Mouse (Mus musculus) myocyte (in vitro differentiated cells): ENCODE data around the gene Arntl2. TPM values are rescaled to one million over a fixed set of nuclear protein-coding genes. Genes with fewer than 3 reads are reported as not detected.
"Not testable (repeated sequence)": the region's sequence is repeated elsewhere in the genome, so short reads cannot be mapped to it uniquely, and the experiment has no call there.

Source experiments
- H3K27me3 ChIP-seq: one replicate; pipeline ENCODE4 v1.6.1; 2011; ENCODE audit not compliant: control insufficient read depth, insufficient read depth, insufficient read length
- H3K36me3 ChIP-seq: one replicate; pipeline ENCODE4 v1.6.1; 2011; ENCODE audit not compliant: control insufficient read depth, insufficient read depth
- H3K4me2 ChIP-seq: one replicate; pipeline ENCODE4 v1.6.1; 2011; ENCODE audit warnings: low read depth, control low read depth
- H3K4me3 ChIP-seq: one replicate; pipeline ENCODE4 v1.5.1; 2011; ENCODE audit warnings: mild to moderate bottlenecking, control low read depth, moderate library complexity
- H3K79me2 ChIP-seq: one replicate; pipeline ENCODE4 v1.6.1; 2011; ENCODE audit not compliant: control insufficient read depth, insufficient read depth
- H3ac ChIP-seq: one replicate; pipeline ENCODE4 v1.6.1; 2011; ENCODE audit not compliant: control insufficient read depth, insufficient read length
- CEBPB ChIP-seq: IDR thresholded peaks from 2 replicates; pipeline ENCODE4 v1.6.1; 2011; ENCODE audit warnings: mild to moderate bottlenecking, moderate library complexity; ENCODE audit not compliant: poor library complexity, insufficient read depth, severe bottlenecking
- E2F4 ChIP-seq: IDR thresholded peaks from one replicate; pipeline ENCODE4 v1.6.1; 2011; ENCODE audit warnings: mild to moderate bottlenecking, control low read depth, moderate library complexity; ENCODE audit not compliant: insufficient read depth
- MAX ChIP-seq: IDR thresholded peaks from one replicate; pipeline ENCODE4 v1.6.1; 2011; ENCODE audit warnings: low read depth, mild to moderate bottlenecking, control low read depth
- MYOD1 ChIP-seq, 3 experiments: IDR thresholded peaks; one replicate each; pipeline ENCODE4 v1.6.1; 2011; ENCODE audit warnings: control low read depth in 2 of 3, low read depth in 2 of 3, mild to moderate bottlenecking in 2 of 3, moderate library complexity in 1 of 3; ENCODE audit not compliant: insufficient read length in 2 of 3, control insufficient read depth in 1 of 3
- MYOG ChIP-seq, 3 experiments: IDR thresholded peaks; one replicate each; pipeline ENCODE4 v1.6.1; 2011; ENCODE audit warnings: control low read depth in 2 of 3, low read depth in 2 of 3, mild to moderate bottlenecking in 2 of 3; ENCODE audit not compliant: insufficient read length in 2 of 3, control insufficient read depth in 1 of 3, insufficient read depth in 1 of 3
- POLR2A ChIP-seq: IDR thresholded peaks from one replicate; pipeline ENCODE4 v1.6.1; 2011; ENCODE audit warnings: low read depth, mild to moderate bottlenecking, control low read depth, moderate library complexity; ENCODE audit not compliant: insufficient read length
- POLR2AphosphoS2 ChIP-seq: IDR thresholded peaks from one replicate; pipeline ENCODE4 v1.6.1; 2011; ENCODE audit warnings: low read depth, control low read depth; ENCODE audit not compliant: insufficient read length
- REST ChIP-seq: IDR thresholded peaks from one replicate; pipeline ENCODE4 v1.6.1; 2011; ENCODE audit warnings: mild to moderate bottlenecking, control low read depth, moderate library complexity; ENCODE audit not compliant: insufficient read depth, insufficient read length
- SRF ChIP-seq: IDR thresholded peaks from one replicate; pipeline ENCODE4 v1.6.1; 2011; ENCODE audit warnings: low read depth; ENCODE audit not compliant: control insufficient read depth, insufficient read length
- TCF12 ChIP-seq: IDR thresholded peaks from one replicate; pipeline ENCODE4 v1.6.1; 2011; ENCODE audit warnings: mild to moderate bottlenecking, control low read depth; ENCODE audit not compliant: poor library complexity, insufficient read depth, severe bottlenecking
- TCF3 ChIP-seq: IDR thresholded peaks from one replicate; pipeline ENCODE4 v1.6.1; 2011; ENCODE audit warnings: low read depth, control low read depth; ENCODE audit not compliant: insufficient read length
- USF1 ChIP-seq: IDR thresholded peaks from one replicate; pipeline ENCODE4 v1.6.1; 2011; ENCODE audit warnings: low read depth, mild to moderate bottlenecking, control low read depth, moderate library complexity
- polyA plus RNA-seq: library from polyadenylated mRNA; unstranded; fragments of >200 nt; fragmentation: generic; extraction: Trizol; gene quantifications from one replicate; pipeline ENCODE4 v1.2.1, GENCODE M21; 2012; ENCODE audit warnings: missing spikeins

Gene Arntl2
- polyA plus RNA-seq, 1 experiment = 0.52 TPM

GRCm38 (mm10) chr6:146863154-146863553 is 67.3 kb downstream of the Arntl2 start:
- H3K27me3 ChIP-seq = no peaks in the 10 kb centered on the region
- no peak overlapping the region for H3ac ChIP-seq
- no peak overlapping the region for H3K4me2 ChIP-seq
- TF ChIP-seq MYOD1 (IDR thresholded peaks at IDR 0.05; ENCODE audit: control insufficient read depth in 1 of 3, insufficient read length in 2 of 3, low read depth in 2 of 3) = no peak
- no peak for TF ChIP-seq POLR2A
- peak; percentile 89 for TF ChIP-seq USF1
- no peak for TF ChIP-seq TCF3
- TF ChIP-seq SRF = no peak
- TF ChIP-seq CEBPB = no peak
- no peak for TF ChIP-seq TCF12
- no peak overlapping the region for H3K4me3 ChIP-seq
- H3K36me3 ChIP-seq = no peaks in the 10 kb centered on the region
- no peaks in the 10 kb centered on the region for H3K79me2 ChIP-seq

GRCm38 (mm10) chr6:146864370-146864769 is 68.5 kb downstream of the Arntl2 start:
- H3K4me3 ChIP-seq, H3ac ChIP-seq: not testable (repeated sequence)

GRCm38 (mm10) chr6:146865701-146866100 is 69.8 kb downstream of the Arntl2 start:
- H3ac ChIP-seq = no peak overlapping the region
- TF ChIP-seq MAX (no peak), CEBPB (no peak), E2F4 (no peak), MYOD1 (IDR thresholded peaks at IDR 0.05; ENCODE audit: control insufficient read depth in 1 of 3, insufficient read length in 2 of 3, low read depth in 2 of 3) (no peak), POLR2AphosphoS2 (no peak), REST (no peak), POLR2A (no peak), TCF3 (no peak), TCF12 (no peak), MYOG (IDR thresholded peaks at IDR 0.05; ENCODE audit: control insufficient read depth in 1 of 3, insufficient read depth in 1 of 3, insufficient read length in 2 of 3, low read depth in 2 of 3) (no peak), USF1 (no peak)
- H3K4me3 ChIP-seq = no peak overlapping the region
- H3K36me3 ChIP-seq = no peaks in the 10 kb centered on the region
- H3K79me2 ChIP-seq = no peaks in the 10 kb centered on the region
- H3K4me2 ChIP-seq = no peak overlapping the region
- H3K27me3 ChIP-seq = no peaks in the 10 kb centered on the region

More at GRCm38 (mm10) chr6:146864370-146864769, 68.5 kb downstream of the Arntl2 start:
- H3K27me3 ChIP-seq, H3K36me3 ChIP-seq, H3K4me2 ChIP-seq, H3K79me2 ChIP-seq: not testable (repeated sequence)

GRCm38 (mm10) chr6:146871975-146872374 is 76.1 kb downstream of the Arntl2 start:
- no peak overlapping the region for H3ac ChIP-seq
- no peak for TF ChIP-seq MAX
- no peak for TF ChIP-seq MYOG (IDR thresholded peaks at IDR 0.05; ENCODE audit: control insufficient read depth in 1 of 3, insufficient read depth in 1 of 3, insufficient read length in 2 of 3, low read depth in 2 of 3)
- no peak for TF ChIP-seq SRF
- TF ChIP-seq TCF3 = no peak
- no peak for TF ChIP-seq POLR2A
- no peak for TF ChIP-seq TCF12
- TF ChIP-seq CEBPB = no peak
- no peak overlapping the region for H3K4me2 ChIP-seq
- H3K4me3 ChIP-seq = no peak overlapping the region
- H3K79me2 ChIP-seq = no peaks in the 10 kb centered on the region
- no peaks in the 10 kb centered on the region for H3K36me3 ChIP-seq
- H3K27me3 ChIP-seq = no peaks in the 10 kb centered on the region

GRCm38 (mm10) chr6:146874415-146874814 is 78.6 kb downstream of the Arntl2 start:
- no peaks in the 10 kb centered on the region for H3K27me3 ChIP-seq
- H3K36me3 ChIP-seq = no peaks in the 10 kb centered on the region
- H3K79me2 ChIP-seq = no peaks in the 10 kb centered on the region
- no peak overlapping the region for H3K4me3 ChIP-seq
- no peak overlapping the region for H3K4me2 ChIP-seq
- H3ac ChIP-seq = no peak overlapping the region
- TF ChIP-seq MYOD1 (IDR thresholded peaks at IDR 0.05; ENCODE audit: control insufficient read depth in 1 of 3, insufficient read length in 2 of 3, low read depth in 2 of 3) (no peak), CEBPB (no peak), TCF12 (no peak), USF1 (no peak), REST (no peak), MYOG (IDR thresholded peaks at IDR 0.05; ENCODE audit: control insufficient read depth in 1 of 3, insufficient read depth in 1 of 3, insufficient read length in 2 of 3, low read depth in 2 of 3) (no peak), TCF3 (no peak), E2F4 (no peak), SRF (no peak)
